Mouse (Mus musculus): ENCODE results near the gene Fli1. TPM values are rescaled to one million over a fixed set of nuclear protein-coding genes. Genes with fewer than 3 reads are reported as not detected.

The Fli1 gene
- total and polyA plus RNA-seq, 3 experiments = 13.8 to 171 (median 24.3) TPM

DNA sequence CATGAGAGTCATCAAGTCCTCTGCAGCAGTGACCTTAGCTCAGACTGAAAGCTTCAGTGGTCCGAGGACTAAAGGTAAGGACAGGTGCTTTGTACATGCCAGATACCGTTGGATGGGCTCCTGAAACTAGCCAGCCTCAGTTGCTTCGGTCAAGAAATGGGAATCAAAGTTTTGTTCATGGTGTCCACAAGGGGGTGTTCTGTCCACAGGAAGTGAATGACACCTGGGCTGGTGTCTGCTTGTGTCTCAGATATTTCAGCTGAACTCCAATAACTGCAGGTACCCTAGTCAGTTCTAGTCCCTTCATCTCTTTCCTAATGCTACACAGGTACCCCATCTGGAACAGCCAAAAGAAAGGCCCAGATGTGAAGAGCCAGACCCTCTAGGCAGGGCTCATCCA lies 86.0 kb downstream of the Fli1 start:
- no peaks in the 10 kb centered on the region for H3K9me3 ChIP-seq (replicated peaks; ENCODE audit: insufficient read depth, low read length)
- no peaks in the 10 kb centered on the region for H3K4me1 ChIP-seq (ENCODE audit: control insufficient read depth in 1 of 2, insufficient read depth in 2 of 2, low read length in 2 of 2)
- no peak for TF ChIP-seq USF2 (IDR thresholded peaks at IDR 0.05; ENCODE audit: borderline replicate concordance in 1 of 2, insufficient read depth in 1 of 2, low read depth in 1 of 2, low read length in 2 of 2)
- TF ChIP-seq MAFK (IDR thresholded peaks at IDR 0.05; ENCODE audit: borderline replicate concordance, low read depth, low read length) = no peak
- TF ChIP-seq TAL1 (IDR thresholded peaks at IDR 0.05; ENCODE audit: low read length) = no peak
- TF ChIP-seq CTCF (IDR thresholded peaks at IDR 0.05 in 2 of 3, conservative IDR thresholded peaks at IDR 0.05 in 1 of 3; ENCODE audit: control insufficient read depth in 1 of 3, insufficient read depth in 1 of 3, low read depth in 2 of 3, low read length in 3 of 3, poor library complexity in 1 of 3, severe bottlenecking in 1 of 3) = 0 out of 6 replicates have a peak, but pooled peaks of 1 of the 3 experiments have one; percentile 4
- TF ChIP-seq USF1 (IDR thresholded peaks at IDR 0.05; ENCODE audit: low read depth, low read length) = no peak
- TF ChIP-seq KAT2A (conservative IDR thresholded peaks at IDR 0.05; ENCODE audit: low read depth, low read length) = no peak

DNA sequence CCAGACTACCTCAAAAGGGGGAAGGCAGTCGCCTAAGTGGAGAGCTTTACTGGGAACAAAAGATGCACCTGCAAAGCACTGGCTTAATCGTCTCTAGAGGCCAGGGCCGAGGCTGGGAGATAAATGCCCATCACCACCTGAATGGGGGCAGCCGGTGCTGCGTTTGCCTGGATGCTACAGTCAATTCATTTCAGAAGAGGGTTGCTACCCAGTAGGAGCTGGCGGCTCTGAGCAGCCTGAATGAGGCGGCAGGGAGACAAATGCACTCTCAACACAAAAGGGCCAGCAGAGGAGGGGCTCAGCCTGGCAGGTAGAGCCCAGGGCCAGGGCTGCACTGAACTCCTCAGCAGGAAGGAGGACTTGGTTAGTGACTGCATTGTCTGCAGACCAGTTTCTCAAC lies 92.5 kb downstream of the Fli1 start:
- 0 out of 4 replicates have a peak, but pooled peaks cover 0 to under 1% of the 10 kb centered on the region in 2 experiments for H3K4me1 ChIP-seq (ENCODE audit: control insufficient read depth in 1 of 2, insufficient read depth in 2 of 2, low read length in 2 of 2)
- no peaks in the 10 kb centered on the region for H3K9me3 ChIP-seq (replicated peaks; ENCODE audit: insufficient read depth, low read length)
- no peak for TF ChIP-seq EP300 (IDR thresholded peaks at IDR 0.05; ENCODE audit: low read depth in 1 of 2, low read length in 2 of 2)
- no peak for TF ChIP-seq MYC (IDR thresholded peaks at IDR 0.05; ENCODE audit: low read depth, low read length)
- no peak for TF ChIP-seq KAT2A (conservative IDR thresholded peaks at IDR 0.05; ENCODE audit: low read depth, low read length)
- no peak for TF ChIP-seq GATA1 (IDR thresholded peaks at IDR 0.05; ENCODE audit: low read depth, low read length)
- TF ChIP-seq USF1 (IDR thresholded peaks at IDR 0.05; ENCODE audit: low read depth, low read length) = no peak
- TF ChIP-seq JUND (IDR thresholded peaks at IDR 0.05; ENCODE audit: low read depth, low read length) = no peak
- no peak for TF ChIP-seq NELFE (IDR thresholded peaks at IDR 0.05; ENCODE audit: low read depth, low read length)
- TF ChIP-seq ZKSCAN1 (IDR thresholded peaks at IDR 0.05; ENCODE audit: low read depth, low read length) = no peak
- no peak for TF ChIP-seq GABPA (IDR thresholded peaks at IDR 0.05; ENCODE audit: low read depth, low read length)
- TF ChIP-seq MEF2A (IDR thresholded peaks at IDR 0.05; ENCODE audit: extremely low read depth, insufficient replicate concordance, low read depth, low read length, poor library complexity, severe bottlenecking) = no peak
- no peak for TF ChIP-seq E2F4 (IDR thresholded peaks at IDR 0.05; ENCODE audit: borderline replicate concordance, low read depth, low read length)
- TF ChIP-seq POLR2A (IDR thresholded peaks at IDR 0.05; ENCODE audit: control insufficient read depth in 1 of 2, insufficient read depth in 1 of 2, low read depth in 1 of 2, low read length in 2 of 2, poor library complexity in 1 of 2) = no peak
- H3K27me3 ChIP-seq (ENCODE audit: control insufficient read depth in 1 of 2, insufficient read depth in 2 of 2, low read length in 2 of 2) = no peaks in the 10 kb centered on the region
- H3K36me3 ChIP-seq (ENCODE audit: control insufficient read depth in 1 of 2, insufficient read depth in 2 of 2, low read length in 2 of 2) = peaks cover 0 to 2% of the 10 kb centered on the region in 2 experiments; a peak in 1 of 4 replicates
- no peak overlapping the region for H3K9ac ChIP-seq (ENCODE audit: control insufficient read depth, low read depth, low read length, poor library complexity, severe bottlenecking)
- H3K27ac ChIP-seq (ENCODE audit: control insufficient read depth, low read depth, low read length) = no peak overlapping the region
- H3K4me3 ChIP-seq (ENCODE audit: control insufficient read depth in 1 of 2, insufficient read depth in 1 of 2, low read depth in 2 of 2, low read length in 2 of 2) = no peak overlapping the region
- no peaks in the 10 kb centered on the region for H3K79me2 ChIP-seq (ENCODE audit: control insufficient read depth, insufficient read depth, low read length, poor library complexity)
- DNase-seq (ENCODE audit: low read depth, low spot score) = no peak

More for the DNA sequence above, 86.0 kb downstream of the Fli1 start:
- Histone ChIP-seq H3K27me3 (ENCODE audit: control insufficient read depth in 1 of 2, insufficient read depth in 2 of 2, low read length in 2 of 2) (no peaks in the 10 kb centered on the region), H3K9ac (ENCODE audit: control insufficient read depth, low read depth, low read length, poor library complexity, severe bottlenecking) (no peak overlapping the region), H3K79me2 (ENCODE audit: control insufficient read depth, insufficient read depth, low read length, poor library complexity) (no peaks in the 10 kb centered on the region), H3K36me3 (ENCODE audit: control insufficient read depth in 1 of 2, insufficient read depth in 2 of 2, low read length in 2 of 2) (peaks cover 0 to 2% of the 10 kb centered on the region in 2 experiments; a peak in 2 of 4 replicates), H3K27ac (ENCODE audit: control insufficient read depth, low read depth, low read length) (no peak overlapping the region), H3K4me3 (ENCODE audit: control insufficient read depth in 1 of 2, insufficient read depth in 1 of 2, low read depth in 2 of 2, low read length in 2 of 2) (no peak overlapping the region)
- DNase-seq (ENCODE audit: low read depth, low spot score) = no peak
